Mouse (Mus musculus): ENCODE measurements at regions not wholly inside any gene's neighbourhood (a gene's known extent, or its start where the extent isn't known, plus 50 kb on each side); places are given as distances from the start of the nearest gene placed in this dataset.
"Not testable (repeated sequence)": the region's sequence is repeated elsewhere in the genome, so short reads cannot be mapped to it uniquely, and the experiment has no call there.

DNA sequence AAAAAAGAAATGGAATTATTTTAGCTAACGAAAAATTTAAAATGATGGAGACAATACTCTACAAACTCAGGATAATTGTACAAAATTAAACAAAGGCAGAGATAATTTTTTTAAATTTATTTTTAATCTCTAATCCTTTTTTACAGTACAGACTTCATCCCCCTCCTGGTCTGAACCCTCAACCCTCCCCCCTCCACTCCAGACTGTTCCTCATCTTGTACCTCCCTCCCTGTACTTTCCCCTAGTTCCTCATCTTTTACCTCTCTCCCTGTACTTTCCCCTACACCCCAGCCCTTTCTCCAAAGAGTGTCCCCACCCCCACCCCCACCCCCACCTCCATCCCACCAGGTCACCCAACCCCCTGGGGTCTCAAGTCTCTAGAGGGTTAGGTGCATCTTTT is 249.0 kb upstream of the Tusc1 start:
- H3K4me1 ChIP-seq: peaks cover 5% of the 10 kb centered on the region
- no peak for TF ChIP-seq FLI1 (IDR thresholded peaks at IDR 0.05; ENCODE audit: low read length)
- no peak overlapping the region for H3K4me3 ChIP-seq (replicated peaks)
- no peaks in the 10 kb centered on the region for H3K27me3 ChIP-seq (replicated peaks)
- H3K9me3 ChIP-seq: no peaks in the 10 kb centered on the region
- H3K36me3 ChIP-seq (replicated peaks; ENCODE audit: low read length): no peaks in the 10 kb centered on the region

DNA sequence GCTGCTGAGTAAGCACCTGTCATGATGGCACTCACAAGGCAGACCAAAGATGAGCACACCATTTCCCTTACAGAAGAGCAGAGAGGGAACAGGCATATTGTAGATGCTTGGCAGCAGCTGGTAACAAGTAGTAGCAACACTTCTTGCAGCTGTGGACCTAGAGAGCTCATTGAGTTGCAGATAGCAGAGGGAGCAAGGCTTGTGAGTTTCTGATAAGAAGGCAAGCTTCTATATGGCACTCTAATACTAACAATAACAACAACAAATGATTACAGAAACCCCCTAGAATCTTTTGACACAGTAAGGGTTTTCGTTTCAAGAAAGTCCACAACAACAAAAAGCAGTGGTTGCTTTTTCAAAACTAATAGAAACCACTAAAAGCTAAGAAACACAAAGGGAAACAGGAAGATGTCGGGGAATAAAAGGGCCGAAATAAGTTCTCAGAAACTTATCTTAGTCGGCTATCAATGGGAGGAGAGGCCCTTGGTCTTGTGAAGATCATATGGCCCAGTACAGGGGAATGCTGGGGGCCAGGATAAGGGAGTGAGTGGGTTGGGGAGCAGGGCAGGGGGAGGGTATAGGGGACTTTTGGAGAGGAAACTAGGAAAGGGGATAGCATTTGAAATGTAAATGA is 248.5 kb upstream of the Tusc1 start:
- H3K27me3 ChIP-seq (replicated peaks): no peaks in the 10 kb centered on the region
- H3K4me3 ChIP-seq (replicated peaks): peak overlapping the region; percentile 74
- no peak for TF ChIP-seq GATA1 (IDR thresholded peaks at IDR 0.05; ENCODE audit: borderline replicate concordance, low read length)
- TF ChIP-seq FLI1 (IDR thresholded peaks at IDR 0.05; ENCODE audit: low read length): no peak

DNA sequence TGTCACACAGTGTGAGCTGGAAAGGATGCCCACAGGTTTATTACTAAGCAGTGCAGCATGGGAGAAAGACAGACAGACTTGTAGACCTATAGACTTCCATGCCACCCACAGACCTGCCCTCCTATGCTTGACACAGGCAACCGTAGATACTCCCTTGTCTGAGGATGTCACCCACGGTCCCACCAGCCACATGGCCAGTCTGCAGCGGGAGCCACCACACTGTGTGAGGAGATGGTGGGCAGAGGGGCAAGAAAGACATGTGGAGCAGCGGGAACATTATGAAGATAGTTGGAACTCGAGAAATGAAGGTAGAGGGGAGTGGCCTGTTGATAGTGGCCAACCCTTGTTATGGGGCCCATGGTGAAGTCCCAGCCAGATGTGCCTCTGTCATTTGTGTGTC is 244.0 kb upstream of the Tusc1 start:
- Histone ChIP-seq H3K4me1 (peaks cover 5% of the 10 kb centered on the region), H3K9me3 (no peaks in the 10 kb centered on the region), H3K4me3 (replicated peaks) (no peak overlapping the region), H3K27me3 (replicated peaks) (no peaks in the 10 kb centered on the region), H3K36me3 (replicated peaks; ENCODE audit: low read length) (no peaks in the 10 kb centered on the region)
- no peak for TF ChIP-seq FLI1 (IDR thresholded peaks at IDR 0.05; ENCODE audit: low read length)
- TF ChIP-seq GATA1 (IDR thresholded peaks at IDR 0.05; ENCODE audit: borderline replicate concordance, low read length): no peak

More for the DNA sequence above, 248.5 kb upstream of the Tusc1 start:
- no peaks in the 10 kb centered on the region for H3K36me3 ChIP-seq (replicated peaks; ENCODE audit: low read length)
- no peaks in the 10 kb centered on the region for H3K9me3 ChIP-seq
- peaks cover 5% of the 10 kb centered on the region for H3K4me1 ChIP-seq

DNA sequence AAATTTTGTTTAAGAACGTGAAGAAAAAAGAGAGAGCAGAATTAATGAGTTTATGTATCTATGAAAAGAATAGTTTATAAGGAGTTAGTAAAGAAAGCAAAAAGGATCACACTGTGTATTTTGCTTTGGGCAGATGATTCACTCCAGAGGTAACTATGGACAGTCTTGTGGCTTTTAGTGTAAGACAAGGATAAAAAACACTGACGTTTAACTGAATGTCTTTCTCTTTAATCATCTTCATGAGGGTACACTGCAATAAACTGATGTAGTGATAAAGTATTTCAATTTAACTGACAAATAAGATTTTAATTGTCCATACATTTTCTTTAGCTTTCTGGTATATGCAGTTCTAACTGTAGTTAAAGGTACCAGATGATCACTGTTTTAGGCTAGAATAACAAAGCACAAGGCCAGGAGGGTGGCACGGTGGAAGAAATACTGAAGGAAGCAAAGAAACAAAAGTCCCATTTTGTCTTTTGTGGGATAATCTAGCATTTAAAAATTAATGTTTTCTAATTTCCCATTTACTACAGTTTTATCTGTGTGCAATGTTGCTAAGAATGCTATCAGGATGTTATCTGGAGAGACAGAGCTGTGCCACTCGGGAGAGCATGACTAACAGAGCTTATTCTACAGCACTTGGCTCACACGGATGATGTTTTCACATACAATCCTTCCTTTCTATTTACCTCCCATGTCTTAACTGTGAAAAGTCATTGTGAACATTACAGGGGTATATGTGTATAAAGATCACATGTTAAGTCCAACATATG is 232.4 kb upstream of the Tusc1 start:
- Histone ChIP-seq H3K27me3 (replicated peaks) (no peaks in the 10 kb centered on the region), H3K4me1 (no peaks in the 10 kb centered on the region), H3K4me3 (replicated peaks) (no peak overlapping the region), H3K36me3 (replicated peaks; ENCODE audit: low read length) (no peaks in the 10 kb centered on the region), H3K9me3 (no peaks in the 10 kb centered on the region)
- no peak for TF ChIP-seq GATA1 (IDR thresholded peaks at IDR 0.05; ENCODE audit: borderline replicate concordance, low read length)
- TF ChIP-seq FLI1 (IDR thresholded peaks at IDR 0.05; ENCODE audit: low read length): no peak

DNA sequence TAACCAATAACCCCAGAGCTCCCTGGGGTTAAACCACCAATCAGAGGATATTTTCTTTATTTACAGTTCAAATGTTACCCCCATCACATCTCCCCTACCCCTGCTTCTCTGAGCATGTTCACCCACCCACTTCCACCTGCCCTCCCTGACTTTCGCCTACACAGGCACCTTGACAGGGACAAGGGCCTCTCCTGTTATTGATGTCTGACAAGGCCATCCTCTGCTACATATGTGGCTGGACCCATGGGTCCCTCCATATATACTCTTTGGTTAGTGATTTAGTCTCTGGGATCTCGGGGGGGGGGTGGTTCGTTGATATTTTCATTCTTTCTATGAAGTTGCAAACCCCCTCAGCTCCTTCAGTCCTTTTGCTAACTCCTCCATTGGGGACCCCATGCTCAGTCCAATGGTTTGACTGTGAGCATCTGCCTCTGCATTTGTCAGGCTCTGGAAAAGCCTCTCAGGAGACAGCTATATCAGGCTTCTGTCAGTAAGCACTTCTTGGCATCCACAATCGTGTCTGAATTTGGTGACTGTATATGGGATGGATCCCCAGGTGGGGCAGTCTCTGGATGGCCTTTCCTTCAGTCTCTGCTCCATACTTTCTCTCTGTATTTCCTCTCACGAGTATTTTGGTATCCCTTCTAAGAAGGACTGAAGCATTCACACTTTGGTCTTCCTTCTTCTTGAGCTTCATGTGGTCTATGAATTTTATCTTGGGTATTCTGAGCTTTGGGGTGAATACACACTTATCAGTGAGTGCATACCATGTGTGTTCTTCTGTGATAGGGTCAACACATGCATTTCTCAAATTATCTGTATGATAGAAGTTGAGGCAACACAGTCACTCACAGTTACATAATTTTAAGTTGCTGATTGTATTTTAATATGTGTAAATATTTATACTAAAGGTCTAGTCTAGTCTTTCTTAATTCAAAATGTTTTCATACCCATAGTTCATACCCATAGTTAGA is 220.8 kb upstream of the Tusc1 start:
- Histone ChIP-seq H3K9me3 (no peaks in the 10 kb centered on the region), H3K36me3 (replicated peaks; ENCODE audit: low read length) (no peaks in the 10 kb centered on the region), H3K4me3 (replicated peaks) (no peak overlapping the region), H3K4me1 (peaks cover 12% of the 10 kb centered on the region; the same call in 1 of the 2 replicates), H3K27me3 (replicated peaks) (no peaks in the 10 kb centered on the region)
- TF ChIP-seq FLI1 (IDR thresholded peaks at IDR 0.05; ENCODE audit: low read length): no peak
- TF ChIP-seq GATA1 (IDR thresholded peaks at IDR 0.05; ENCODE audit: borderline replicate concordance, low read length): no peak

DNA sequence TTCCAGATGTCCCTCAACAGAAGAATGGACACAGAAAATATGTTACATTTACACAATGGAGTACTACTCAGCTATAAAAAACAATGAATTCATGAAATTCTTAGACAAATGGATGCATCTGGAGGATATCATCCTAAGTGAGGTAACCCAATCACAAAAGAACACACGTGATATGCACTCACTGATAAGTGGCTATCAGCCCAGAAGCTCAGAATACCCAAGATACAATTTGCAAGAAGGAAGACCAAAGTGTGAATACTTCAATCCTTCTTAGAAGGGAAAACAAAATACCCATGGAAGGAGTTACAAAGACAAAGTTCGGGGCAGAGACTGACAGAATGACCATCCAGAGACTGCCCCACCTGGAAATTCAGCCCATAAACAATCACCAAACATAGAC is 219.9 kb upstream of the Tusc1 start:
- peaks cover 14% of the 10 kb centered on the region; the same call in 1 of the 2 replicates for H3K4me1 ChIP-seq
- not testable (repeated sequence) for H3K27me3 ChIP-seq (replicated peaks); H3K36me3 ChIP-seq (replicated peaks; ENCODE audit: low read length); H3K9me3 ChIP-seq; H3K4me3 ChIP-seq (replicated peaks)

DNA sequence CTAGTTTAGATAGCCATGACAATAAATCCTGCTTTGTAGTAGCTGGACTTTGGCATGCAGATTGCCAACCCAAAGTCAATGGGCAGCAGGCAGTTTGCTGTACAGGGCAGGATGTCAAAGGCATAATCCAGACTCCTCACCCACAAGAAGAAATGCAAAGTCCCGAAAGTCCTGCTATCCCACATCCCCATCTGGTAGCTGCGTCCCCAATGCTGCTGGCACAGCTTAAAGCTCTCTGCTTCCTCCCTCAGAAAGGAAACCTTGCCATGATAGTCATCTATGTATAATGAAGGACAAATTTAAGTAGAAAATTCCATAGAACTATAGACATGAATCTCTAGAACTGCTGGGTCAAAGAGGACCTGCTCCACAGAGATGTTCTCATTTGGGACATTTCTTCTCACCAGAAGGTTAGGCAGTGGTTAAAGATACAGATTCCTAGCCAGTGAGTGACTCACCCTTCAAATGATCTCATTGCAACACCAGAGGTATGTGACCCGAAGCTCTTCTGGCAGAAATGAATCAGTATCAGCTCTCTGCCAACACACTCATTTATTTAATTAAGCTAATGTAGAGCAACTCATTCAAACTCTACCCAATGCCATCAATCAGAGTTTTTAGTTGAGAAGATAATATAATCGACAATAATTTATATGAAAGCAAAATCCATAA is 217.3 kb upstream of the Tusc1 start:
- Histone ChIP-seq H3K4me3 (replicated peaks) (no peak overlapping the region), H3K36me3 (replicated peaks; ENCODE audit: low read length) (no peaks in the 10 kb centered on the region), H3K4me1 (peaks cover 21% of the 10 kb centered on the region), H3K9me3 (no peaks in the 10 kb centered on the region), H3K27me3 (replicated peaks) (no peaks in the 10 kb centered on the region)
- TF ChIP-seq FLI1 (IDR thresholded peaks at IDR 0.05; ENCODE audit: low read length) (no peak), GATA1 (IDR thresholded peaks at IDR 0.05; ENCODE audit: borderline replicate concordance, low read length) (no peak)

DNA sequence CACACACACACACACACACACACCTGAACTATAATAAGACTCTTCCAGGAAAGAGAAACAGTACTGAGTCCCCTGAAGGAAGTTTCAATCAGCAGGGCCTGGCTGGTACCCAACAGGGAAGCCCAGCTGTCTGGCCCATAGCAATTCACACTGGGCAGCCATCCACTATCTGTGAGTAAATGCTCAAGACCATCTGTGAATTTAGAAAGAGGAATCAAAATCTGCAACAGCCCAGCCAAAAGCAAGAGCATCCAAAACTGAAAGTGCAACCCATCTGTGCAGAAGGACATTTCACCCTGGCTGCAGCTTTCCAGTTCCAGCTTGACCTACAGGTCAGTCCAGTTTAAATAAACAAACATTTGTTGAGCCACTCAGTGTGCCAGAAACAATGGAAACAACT is 215.8 kb upstream of the Tusc1 start:
- H3K36me3 ChIP-seq (replicated peaks; ENCODE audit: low read length): no peaks in the 10 kb centered on the region
- H3K27me3 ChIP-seq (replicated peaks): no peaks in the 10 kb centered on the region
- H3K4me1 ChIP-seq: peaks cover 22% of the 10 kb centered on the region
- no peak overlapping the region for H3K4me3 ChIP-seq (replicated peaks)
- TF ChIP-seq GATA1 (IDR thresholded peaks at IDR 0.05; ENCODE audit: borderline replicate concordance, low read length): no peak
- TF ChIP-seq FLI1 (IDR thresholded peaks at IDR 0.05; ENCODE audit: low read length): no peak
- no peaks in the 10 kb centered on the region for H3K9me3 ChIP-seq

DNA sequence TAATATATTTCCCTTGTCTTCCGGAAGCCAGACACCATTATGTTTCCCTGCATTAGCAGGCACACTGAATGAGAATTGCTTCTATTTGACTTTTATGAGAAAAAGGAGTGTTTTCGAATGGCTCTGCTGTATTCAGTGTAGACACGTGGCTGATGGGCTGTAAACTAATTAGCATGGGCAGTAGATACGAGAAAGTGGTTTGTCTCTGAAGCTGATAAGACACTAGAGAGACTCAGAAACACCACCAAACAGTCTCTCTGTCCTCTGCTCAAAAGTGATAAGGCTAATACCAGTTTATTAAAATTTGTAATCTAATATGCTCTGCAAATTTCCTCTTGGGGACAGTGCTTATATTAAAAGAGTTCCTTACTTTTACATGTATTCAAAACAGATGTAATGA is 205.3 kb upstream of the Tusc1 start:
- H3K36me3 ChIP-seq (replicated peaks; ENCODE audit: low read length): peaks cover 7% of the 10 kb centered on the region
- H3K27me3 ChIP-seq (replicated peaks): no peaks in the 10 kb centered on the region
- H3K9me3 ChIP-seq: peaks cover 3% of the 10 kb centered on the region
- peaks cover 13% of the 10 kb centered on the region; the same call in 1 of the 2 replicates for H3K4me1 ChIP-seq
- no peak for TF ChIP-seq GATA1 (IDR thresholded peaks at IDR 0.05; ENCODE audit: borderline replicate concordance, low read length)
- TF ChIP-seq FLI1 (IDR thresholded peaks at IDR 0.05; ENCODE audit: low read length): no peak
- H3K4me3 ChIP-seq (replicated peaks): no peak overlapping the region
